Mouse (Mus musculus) embryo, embryonic 9.5 days (tissue): ENCODE data around the gene Cdon.

Source experiments
- DNase-seq: peaks from one replicate; pipeline ENCODE4 v3.0.0-alpha.2; 2017; ENCODE audit errors: extremely low spot score

The Cdon gene

GRCm38 (mm10) chr9:35435565-35435964 is 14.6 kb downstream of the Cdon start:
- no peak for DNase-seq

GRCm38 (mm10) chr9:35438286-35439061 is 17.5 kb downstream of the Cdon start:
- DNase-seq: no peak

DNA sequence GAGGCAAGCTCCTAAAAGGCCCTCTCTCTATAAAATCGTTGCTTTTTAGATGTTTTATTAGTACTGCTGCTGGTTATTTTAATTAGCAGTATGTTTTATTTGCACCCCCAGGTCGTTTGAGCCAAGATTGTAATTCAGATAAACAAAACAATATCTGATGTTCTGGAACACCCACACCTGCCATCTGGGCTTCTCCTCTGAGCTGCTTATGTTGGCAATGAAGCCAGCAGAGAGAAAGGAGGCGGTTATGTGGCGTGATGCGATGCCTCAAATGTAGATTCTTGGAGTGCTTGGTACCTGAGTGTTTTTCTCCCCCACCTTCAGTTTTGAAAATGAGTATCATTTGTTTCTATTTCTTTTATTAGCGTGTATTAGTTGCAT is 18.1 kb downstream of the Cdon start:
- DNase-seq: no peak

GRCm38 (mm10) chr9:35439754-35440153 is 18.8 kb downstream of the Cdon start:
- no peak for DNase-seq

- no peak for DNase-seq
These were observed 21.5 kb downstream of the Cdon start for GRCm38 (mm10) chr9:35442476-35442875.

- peak; percentile 84 for DNase-seq
These were observed 22.9 kb downstream of the Cdon start for GRCm38 (mm10) chr9:35443618-35444511.

- DNase-seq: no peak
These were observed 23.6 kb downstream of the Cdon start for GRCm38 (mm10) chr9:35444512-35444886.

DNA sequence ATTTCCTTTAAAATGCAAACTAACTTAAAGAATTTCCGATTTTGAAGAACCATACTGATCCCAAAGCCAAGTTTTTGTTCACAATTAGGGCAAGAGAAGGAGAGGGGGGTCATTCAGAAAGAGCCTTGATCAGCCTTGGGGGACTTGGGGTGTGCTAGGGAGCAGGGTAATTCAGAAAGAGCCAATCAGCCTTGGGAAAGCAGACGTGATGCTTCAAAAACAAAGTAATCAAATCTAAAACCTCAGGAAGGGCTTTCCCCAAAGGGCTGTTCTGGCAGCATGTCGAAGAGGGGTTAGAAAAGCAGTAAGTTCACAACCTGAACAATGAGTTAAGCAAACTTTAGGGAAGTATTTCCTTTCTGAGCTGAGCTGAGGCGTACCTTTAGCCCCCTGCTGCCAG is 26.0 kb downstream of the Cdon start:
- no peak for DNase-seq

DNA sequence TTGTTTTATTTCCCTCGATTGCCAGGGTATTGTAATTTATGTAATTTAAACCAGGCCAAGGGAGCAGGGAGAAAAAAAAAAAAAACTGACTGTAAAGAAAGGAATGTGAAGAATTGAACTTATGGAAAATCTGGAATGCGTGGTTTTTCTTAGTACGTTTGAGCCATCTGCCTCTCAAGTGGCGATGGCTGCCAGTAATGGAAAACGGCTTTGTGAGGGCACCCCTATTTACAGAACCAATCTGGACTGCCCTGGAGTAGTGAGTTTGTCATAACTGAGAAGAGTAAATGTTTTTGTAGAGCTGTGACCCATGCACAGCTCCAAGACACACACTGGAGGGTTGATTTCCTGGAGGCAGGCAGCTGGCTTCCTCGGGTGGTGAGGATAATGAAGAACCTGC is 32.4 kb downstream of the Cdon start:
- DNase-seq: no peak

DNA sequence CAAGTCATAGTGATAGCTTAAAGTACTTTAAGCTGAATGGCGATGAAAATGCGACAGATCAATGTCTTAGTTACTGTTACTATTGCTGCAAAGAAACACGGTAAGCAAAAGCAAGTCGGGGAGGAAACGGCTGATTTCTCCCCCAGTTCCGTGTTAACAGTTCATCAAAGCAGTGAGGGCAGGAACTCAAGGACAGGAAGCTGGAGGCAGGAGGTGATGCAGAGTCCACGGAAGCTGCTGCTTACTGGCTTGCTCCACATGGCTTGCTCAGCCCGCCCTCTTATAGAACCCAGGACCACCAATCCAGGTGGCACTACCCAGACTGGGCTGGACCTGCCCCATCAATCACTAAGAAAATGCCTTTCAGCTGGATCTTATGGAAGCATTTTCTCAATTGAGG is 38.7 kb downstream of the Cdon start:
- no peak for DNase-seq

GRCm38 (mm10) chr9:35467264-35467817 is 46.4 kb downstream of the Cdon start:
- DNase-seq: no peak

DNA sequence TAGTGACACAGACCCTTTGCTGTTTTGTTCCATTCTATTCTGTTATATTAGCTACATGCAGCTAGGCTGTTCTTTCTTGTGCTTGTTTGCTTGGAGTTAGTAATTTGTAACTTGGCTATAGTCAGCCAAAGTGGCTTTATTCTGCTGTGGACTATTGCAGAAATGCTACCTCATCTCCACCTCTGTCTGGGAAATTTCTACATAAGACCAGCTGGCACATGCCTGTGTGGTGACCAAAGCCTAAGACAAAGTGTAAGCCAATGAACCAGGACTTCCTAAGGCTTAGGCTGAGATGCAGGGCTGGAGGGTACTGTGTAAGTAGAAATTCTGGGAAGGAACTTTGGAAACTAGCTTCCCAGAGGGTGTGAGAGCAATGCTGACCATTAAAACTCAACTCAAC is 48.0 kb downstream of the Cdon start:
- DNase-seq: no peak

DNA sequence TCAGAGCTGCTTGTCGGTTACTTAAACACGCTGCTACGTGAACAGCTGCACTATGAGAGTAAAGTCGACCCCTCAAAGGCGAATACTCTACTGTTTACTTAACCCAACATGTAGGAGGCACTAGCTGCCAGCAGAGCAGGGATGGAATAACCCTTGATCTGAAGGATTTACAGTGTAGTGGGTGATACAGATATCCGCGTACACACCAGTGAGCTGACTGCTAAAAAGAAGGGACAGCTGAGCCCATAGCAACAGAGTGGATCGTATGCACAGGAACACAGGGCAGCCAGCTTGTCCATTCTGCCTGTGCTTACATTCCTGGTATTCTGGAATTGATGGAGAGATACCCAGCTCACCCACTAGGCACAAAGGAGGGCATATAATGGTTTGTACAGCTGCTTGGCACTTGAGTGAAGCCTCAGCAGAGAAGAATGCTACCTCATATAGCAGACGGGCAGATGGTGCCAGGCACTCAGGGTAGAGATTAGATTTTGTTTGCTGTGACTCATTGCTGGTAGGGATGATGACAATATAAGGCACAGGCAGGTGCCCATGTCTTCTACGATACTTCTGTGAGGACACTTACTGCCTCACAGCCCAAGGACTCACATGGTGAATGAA is 53.3 kb downstream of the Cdon start:
- no peak for DNase-seq

DNA sequence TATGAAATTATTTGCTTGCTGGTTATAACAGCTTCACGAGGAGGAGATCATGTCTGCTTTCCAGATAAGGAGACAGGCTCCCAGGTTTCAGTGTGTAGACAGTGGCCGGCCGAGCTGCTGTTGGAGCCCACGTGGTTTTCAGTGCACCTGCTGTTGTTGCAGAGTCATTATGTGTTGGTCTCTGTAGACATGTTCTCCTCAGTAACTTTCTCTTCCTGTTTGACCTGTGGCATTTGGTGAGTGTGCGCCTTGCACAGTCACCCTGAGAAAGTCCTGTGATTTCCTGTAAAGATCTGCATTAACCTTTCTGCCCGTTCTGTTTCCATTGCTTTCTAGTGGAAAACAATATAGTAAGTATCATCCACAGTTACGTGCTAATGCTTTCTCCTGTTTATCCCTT is 54.5 kb downstream of the Cdon start:
- no peak for DNase-seq

DNA sequence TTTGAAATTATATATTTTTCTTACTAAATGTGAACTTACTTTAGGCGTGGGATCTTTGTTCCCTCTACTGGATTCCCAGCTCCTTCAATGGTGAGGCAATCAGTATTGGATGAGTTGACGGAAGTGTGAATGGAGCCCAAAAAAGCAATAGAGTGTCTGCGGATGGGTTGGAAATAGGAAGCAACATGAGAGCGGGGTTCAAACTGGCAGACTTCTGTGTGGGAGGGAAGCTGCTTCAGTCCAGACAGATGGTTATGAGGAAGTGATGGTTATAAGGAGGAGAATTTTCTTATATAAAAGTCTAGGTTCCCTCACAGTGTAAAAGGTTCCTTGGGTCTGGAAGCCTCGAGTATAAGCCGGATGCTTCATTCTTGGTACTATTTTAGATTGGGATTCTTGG is 58.5 kb downstream of the Cdon start:
- DNase-seq: no peak

GRCm38 (mm10) chr9:35482014-35482898 is 61.3 kb downstream of the Cdon start:
- no peak for DNase-seq

DNA sequence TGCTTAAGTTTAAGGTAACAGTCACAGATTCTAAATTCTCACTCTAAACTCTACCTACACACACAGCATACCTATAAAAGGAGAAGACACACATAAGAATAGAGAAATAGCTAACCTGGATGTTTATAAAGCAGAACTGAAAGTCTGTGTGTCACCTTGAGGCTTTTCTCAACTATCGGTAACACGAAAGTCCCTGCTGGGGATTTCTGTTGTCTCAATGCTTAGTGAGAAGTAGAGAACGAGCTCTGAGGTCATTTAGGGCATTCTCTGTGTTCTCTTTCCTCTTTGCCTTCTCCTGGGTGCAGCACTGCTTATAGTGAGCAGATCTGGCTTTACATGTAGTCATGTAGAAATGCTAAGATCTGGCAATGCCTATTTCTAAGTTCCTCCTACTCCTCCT is 63.0 kb downstream of the Cdon start:
- no peak for DNase-seq

- no peak for DNase-seq
These were observed 65.7 kb downstream of the Cdon start for GRCm38 (mm10) chr9:35486616-35487015.

GRCm38 (mm10) chr9:35488496-35488895 is 67.6 kb downstream of the Cdon start:
- no peak for DNase-seq

- no peak for DNase-seq
These were observed 70.4 kb downstream of the Cdon start for GRCm38 (mm10) chr9:35491109-35491866.
